Mouse (Mus musculus) kidney, postnatal 0 days (tissue): ENCODE data around the gene Col5a2. TPM values are rescaled to one million over a fixed set of nuclear protein-coding genes. Genes with fewer than 3 reads are reported as not detected.

Experiments used
- ATAC-seq: fragments of 200-750 bp; cut with Nextera tagmentation; replicated peaks from 2 replicates; pipeline ENCODE4 v1.8.0; 2017; ENCODE audit warnings: low read depth, moderate number of reproducible peaks, moderate TSS enrichment, moderate library complexity; ENCODE audit not compliant: low FRiP score
- DNase-seq: peaks from one replicate; pipeline ENCODE4 v3.0.0-alpha.2; 2016; ENCODE audit warnings: low spot score
- H3K27ac ChIP-seq: fragments of 300-500 bp; sonication (generic); 2 replicates; pipeline ENCODE4 v1.5.1; 2014; ENCODE audit warnings: mild to moderate bottlenecking
- H3K27me3 ChIP-seq: fragments of 300-500 bp; sonication (generic); 2 replicates; pipeline ENCODE4 v1.6.1; 2014; ENCODE audit warnings: low read length, mixed read lengths; ENCODE audit not compliant: insufficient read depth
- H3K36me3 ChIP-seq: fragments of 300-500 bp; sonication (generic); 2 replicates; pipeline ENCODE4 v1.6.1; 2014; ENCODE audit warnings: low read length, mixed read lengths; ENCODE audit not compliant: insufficient read depth
- H3K4me1 ChIP-seq: fragments of 300-500 bp; sonication (generic); replicated peaks from 2 replicates; pipeline ENCODE4 v1.6.1; 2014; ENCODE audit warnings: antibody characterized with exemption, low read length, mixed read lengths; ENCODE audit not compliant: insufficient read depth
- H3K4me2 ChIP-seq: fragments of 300-500 bp; sonication (generic); 2 replicates; pipeline ENCODE4 v1.6.1; 2014; ENCODE audit warnings: mild to moderate bottlenecking, low read length, moderate library complexity, mixed read lengths
- H3K4me3 ChIP-seq: fragments of 300-500 bp; sonication (generic); replicated peaks from 2 replicates; pipeline ENCODE4 v1.5.1; 2014; ENCODE audit warnings: low read depth, low read length
- H3K9ac ChIP-seq: fragments of 300-500 bp; sonication (generic); 2 replicates; pipeline ENCODE4 v1.6.1; 2014; ENCODE audit warnings: low read depth, low read length
- H3K9me3 ChIP-seq: fragments of 300-500 bp; sonication (generic); replicated peaks from 2 replicates; pipeline ENCODE4 v1.6.1; 2016; ENCODE audit warnings: low read length, inconsistent platforms, mixed read lengths
- CTCF ChIP-seq: IDR thresholded peaks from 2 replicates; pipeline ENCODE4 v1.5.1; 2016; ENCODE audit warnings: antibody characterized with exemption, low read depth, mild to moderate bottlenecking, moderate library complexity
- WGBS: fragments of 180-500 bp; shearing (Covaris S2); extraction: QIAGEN DNeasy Blood & Tissue Kit; methylation state at CpG from one replicate; pipeline ENCODE4 v1.1.7; 2014; 5-methylcytosine and 5-hydroxymethylcytosine counted together
- polyA plus RNA-seq: library from polyadenylated mRNA; unstranded; fragments of >200 nt; fragmentation: Nextera tagmentation; extraction: Ambion mirVana; gene quantifications from 2 replicates; pipeline ENCODE4 v1.2.1, GENCODE M21; 2015

The Col5a2 gene
- polyA plus RNA-seq, 1 experiment from 2014 or later, result 28.3 TPM

DNA sequence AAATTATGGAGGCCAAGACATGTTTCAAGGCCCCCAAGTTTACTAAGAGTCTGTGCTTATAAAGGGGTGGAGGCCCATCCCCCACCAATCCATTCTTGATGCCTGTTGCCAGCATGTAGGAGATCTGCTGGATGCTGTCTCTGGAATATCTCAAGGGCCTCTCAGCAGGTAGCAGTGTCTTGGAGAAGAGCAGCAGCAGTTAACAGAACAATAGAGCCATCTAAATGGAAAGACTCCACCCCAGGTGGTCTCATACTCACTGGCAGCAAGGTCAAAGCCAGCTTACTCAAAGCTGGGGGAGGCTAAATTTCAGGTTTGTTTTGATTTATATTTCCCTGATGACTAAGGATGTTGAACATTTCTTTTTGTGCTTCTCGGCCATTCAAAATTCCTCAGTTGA is 145.1 kb downstream of the Col5a2 start:
- H3K4me2 ChIP-seq, result no peak overlapping the region
- no peak for ATAC-seq
- H3K9me3 ChIP-seq, result no peaks in the 10 kb centered on the region
- no peak for DNase-seq
- no peak for TF ChIP-seq CTCF
- no peak overlapping the region for H3K4me3 ChIP-seq
- H3K36me3 ChIP-seq, result no peaks in the 10 kb centered on the region
- WGBS, result 85% methylated on average over 1 of the region's 1 CpGs
- no peaks in the 10 kb centered on the region for H3K4me1 ChIP-seq
- H3K27me3 ChIP-seq, result no peaks in the 10 kb centered on the region
- H3K9ac ChIP-seq, result no peak overlapping the region
- H3K27ac ChIP-seq, result no peak overlapping the region

DNA sequence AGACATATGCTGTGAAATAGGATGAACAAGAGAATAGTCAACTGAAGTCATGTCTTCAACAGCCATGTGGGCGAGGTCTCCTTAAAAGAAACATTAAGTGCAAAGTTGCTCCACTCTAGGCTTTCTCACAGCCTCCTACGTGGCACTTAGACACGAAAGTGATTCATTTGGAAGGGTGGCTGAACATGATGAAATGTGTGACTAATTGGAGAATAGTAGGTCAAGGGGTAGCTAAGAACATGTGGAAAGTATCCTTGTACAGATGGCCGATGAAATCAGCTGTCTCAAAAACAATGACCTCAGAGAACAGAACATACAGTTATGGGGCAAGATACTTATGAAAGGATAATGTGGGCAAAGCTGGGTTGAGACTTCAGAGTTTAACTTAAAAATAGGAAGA is 147.1 kb downstream of the Col5a2 start:
- no peak overlapping the region for H3K9ac ChIP-seq
- DNase-seq (no peak), ATAC-seq (no peak)
- H3K27ac ChIP-seq, result peak overlapping the region; percentile 21; the same call in 1 of the 2 replicates
- no peak overlapping the region for H3K4me3 ChIP-seq
- H3K4me1 ChIP-seq, result no peaks in the 10 kb centered on the region
- TF ChIP-seq CTCF, result no peak
- WGBS, result 56% methylated on average over 4 of the region's 4 CpGs
- H3K9me3 ChIP-seq, result no peaks in the 10 kb centered on the region
- no peak overlapping the region for H3K4me2 ChIP-seq
- no peaks in the 10 kb centered on the region for H3K36me3 ChIP-seq
- H3K27me3 ChIP-seq, result no peaks in the 10 kb centered on the region

DNA sequence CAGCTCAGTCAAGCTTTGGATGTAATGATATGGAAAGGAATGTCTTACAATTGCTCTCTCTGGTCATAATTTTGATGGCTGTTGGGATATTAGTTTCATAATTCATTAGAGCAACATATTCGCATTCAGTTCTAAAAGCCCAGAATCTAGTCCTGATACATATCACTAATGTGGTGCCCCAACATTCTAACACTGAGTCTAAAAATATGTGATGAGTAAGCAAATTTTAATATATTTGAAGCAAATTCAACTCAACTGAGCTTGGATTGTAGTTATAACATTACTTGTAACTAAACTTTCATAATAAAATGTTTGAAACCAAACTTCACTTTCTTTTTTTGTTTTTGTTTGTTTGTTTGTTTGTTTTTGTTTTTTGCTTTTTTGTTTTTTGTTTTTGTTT is 173.9 kb downstream of the Col5a2 start:
- H3K4me2 ChIP-seq, result no peak overlapping the region
- no peak overlapping the region for H3K27ac ChIP-seq
- H3K9me3 ChIP-seq, result no peaks in the 10 kb centered on the region
- H3K4me1 ChIP-seq, result no peaks in the 10 kb centered on the region
- H3K27me3 ChIP-seq, result no peaks in the 10 kb centered on the region
- H3K36me3 ChIP-seq, result no peaks in the 10 kb centered on the region
- H3K9ac ChIP-seq, result no peak overlapping the region
- no peak overlapping the region for H3K4me3 ChIP-seq
- WGBS, result 83% methylated on average over 1 of the region's 1 CpGs
- ATAC-seq (no peak), DNase-seq (no peak)
- no peak for TF ChIP-seq CTCF

Other genes starting within 250 kb of the Col5a2 start
- gene Col3a1, start 191.7 kb downstream of the Col5a2 start, polyA plus RNA-seq, result 615 and 661 TPM in 2 replicates